Mouse (Mus musculus) liver, embryonic 15.5 days (tissue): ENCODE measurements around the gene Snx15. TPM values are rescaled to one million over a fixed set of nuclear protein-coding genes. Genes with fewer than 3 reads are reported as not detected.
"Not testable (repeated sequence)": the region's sequence is repeated elsewhere in the genome, so short reads cannot be mapped to it uniquely, and the experiment has no call there.

Source experiments
- ATAC-seq: fragments of 200-750 bp; cut with Nextera tagmentation; 2 replicates; pipeline ENCODE4 v1.8.0; 2017; ENCODE audit warnings: moderate number of reproducible peaks, mild to moderate bottlenecking, moderate library complexity; ENCODE audit not compliant: insufficient read depth
- H3K27ac ChIP-seq: fragments of 300-500 bp; sonication (generic); replicated peaks from 2 replicates; pipeline ENCODE4 v1.5.1; 2015; ENCODE audit warnings: mild to moderate bottlenecking, inconsistent platforms
- H3K27me3 ChIP-seq: fragments of 300-500 bp; sonication (generic); 2 replicates; pipeline ENCODE4 v1.6.1; 2015; ENCODE audit warnings: mild to moderate bottlenecking, inconsistent platforms
- H3K36me3 ChIP-seq: fragments of 300-500 bp; sonication (generic); replicated peaks from 2 replicates; pipeline ENCODE4 v1.6.1; 2015; ENCODE audit warnings: moderate library complexity, mild to moderate bottlenecking, inconsistent platforms
- H3K4me1 ChIP-seq: fragments of 300-500 bp; sonication (generic); replicated peaks from 2 replicates; pipeline ENCODE4 v1.6.1; 2015; ENCODE audit warnings: inconsistent platforms
- H3K4me2 ChIP-seq: fragments of 300-500 bp; sonication (generic); 2 replicates; pipeline ENCODE4 v1.6.1; 2015; ENCODE audit warnings: moderate library complexity, mild to moderate bottlenecking, inconsistent platforms
- H3K4me3 ChIP-seq: fragments of 300-500 bp; sonication (generic); replicated peaks from 2 replicates; pipeline ENCODE4 v1.5.1; 2015; ENCODE audit warnings: mild to moderate bottlenecking, inconsistent platforms
- H3K9ac ChIP-seq: fragments of 300-500 bp; sonication (generic); 2 replicates; pipeline ENCODE4 v1.6.1; 2015; ENCODE audit warnings: moderate library complexity, mild to moderate bottlenecking, inconsistent platforms
- H3K9me3 ChIP-seq: fragments of 300-500 bp; sonication (generic); replicated peaks from 2 replicates; pipeline ENCODE4 v1.6.1; 2016; ENCODE audit warnings: inconsistent platforms
- WGBS: fragments of 180-500 bp; shearing (Covaris S2); methylation state at CpG from one replicate; pipeline ENCODE4 v1.1.7; 2015; ENCODE audit warnings: mixed read lengths; ENCODE audit not compliant: insufficient replicate concordance; 5-methylcytosine and 5-hydroxymethylcytosine counted together
- polyA plus RNA-seq: library from polyadenylated mRNA; unstranded; fragments of >200 nt; fragmentation: Nextera tagmentation; extraction: Ambion mirVana; gene quantifications from 2 replicates; pipeline ENCODE4 v1.2.1, GENCODE M21; 2015

The Snx15 gene
- polyA plus RNA-seq, 1 experiment from 2014 or later = 58.5 TPM

GRCm38 (mm10) chr19:6140374-6140677 is 12.2 kb upstream of the Snx15 start:
- Histone ChIP-seq H3K9ac (peak overlapping the region; percentile 88), H3K9me3 (no peaks in the 10 kb centered on the region), H3K36me3 (0 out of 2 replicates have a peak, but pooled peaks cover 4% of the 10 kb centered on the region), H3K27me3 (no peaks in the 10 kb centered on the region), H3K27ac (peak overlapping the region; percentile 99), H3K4me1 (peaks cover 27% of the 10 kb centered on the region), H3K4me3 (peak overlapping the region; percentile 87), H3K4me2 (peak overlapping the region; percentile 99)
- no peak for ATAC-seq
- 6% methylated on average over 16 of the region's 16 CpGs for WGBS

- H3K36me3 ChIP-seq = 0 out of 2 replicates have a peak, but pooled peaks cover 4% of the 10 kb centered on the region
- H3K27me3 ChIP-seq = no peaks in the 10 kb centered on the region
- 88% methylated on average over 6 of the region's 6 CpGs for WGBS
- peak overlapping the region; percentile 87 for H3K4me3 ChIP-seq
- H3K9me3 ChIP-seq = no peaks in the 10 kb centered on the region
- no peak for ATAC-seq
- H3K4me1 ChIP-seq = peaks cover 29% of the 10 kb centered on the region
- peak overlapping the region; percentile 99 for H3K27ac ChIP-seq
- H3K4me2 ChIP-seq = peak overlapping the region; percentile 99
- H3K9ac ChIP-seq = peak overlapping the region; percentile 88; the same call in 1 of the 2 replicates
Observed at GRCm38 (mm10) chr19:6139701-6140100, 11.6 kb upstream of the Snx15 start.

GRCm38 (mm10) chr19:6136397-6136796 is 8.3 kb upstream of the Snx15 start:
- no peak for ATAC-seq

GRCm38 (mm10) chr19:6133197-6133596 is 5.1 kb upstream of the Snx15 start:
- 23% methylated on average over 1 of the region's 1 CpGs for WGBS
- H3K4me1 ChIP-seq = peaks cover 67% of the 10 kb centered on the region
- peak overlapping the region; percentile 93 for H3K27ac ChIP-seq
- peak overlapping the region; percentile 69 for H3K4me2 ChIP-seq
- H3K36me3 ChIP-seq, H3K27me3 ChIP-seq, H3K9me3 ChIP-seq: not testable (repeated sequence)
- ATAC-seq = peak; percentile 56
- H3K4me3 ChIP-seq = peak overlapping the region; percentile 47
- peak overlapping the region; percentile 56; the same call in 1 of the 2 replicates for H3K9ac ChIP-seq

More at GRCm38 (mm10) chr19:6136397-6136796, 8.3 kb upstream of the Snx15 start:
- peaks cover 55% of the 10 kb centered on the region for H3K4me1 ChIP-seq
- H3K27me3 ChIP-seq = no peaks in the 10 kb centered on the region
- no peak overlapping the region for H3K9ac ChIP-seq
- H3K4me2 ChIP-seq = no peak overlapping the region
- no peaks in the 10 kb centered on the region for H3K9me3 ChIP-seq
- 76% methylated on average over 3 of the region's 3 CpGs for WGBS
- H3K27ac ChIP-seq = peak overlapping the region; percentile 51
- no peak overlapping the region for H3K4me3 ChIP-seq
- H3K36me3 ChIP-seq = 0 out of 2 replicates have a peak, but pooled peaks cover 8% of the 10 kb centered on the region

GRCm38 (mm10) chr19:6132171-6132827 is 4.2 kb upstream of the Snx15 start:
- peak; percentile 80 for ATAC-seq
- H3K9ac ChIP-seq = peak overlapping the region; percentile 56
- H3K27ac ChIP-seq = peak overlapping the region; percentile 93
- peak overlapping the region; percentile 47 for H3K4me3 ChIP-seq
- 45% methylated on average over 7 of the region's 7 CpGs for WGBS
- no peaks in the 10 kb centered on the region for H3K9me3 ChIP-seq
- no peaks in the 10 kb centered on the region for H3K27me3 ChIP-seq
- 0 out of 2 replicates have a peak, but pooled peaks cover 8% of the 10 kb centered on the region for H3K36me3 ChIP-seq
- peak overlapping the region; percentile 69 for H3K4me2 ChIP-seq
- H3K4me1 ChIP-seq = peaks cover 74% of the 10 kb centered on the region

GRCm38 (mm10) chr19:6130414-6131128 is 2.5 kb upstream of the Snx15 start:
- H3K27ac ChIP-seq = peak overlapping the region; percentile 93
- H3K27me3 ChIP-seq, H3K9me3 ChIP-seq, ATAC-seq, H3K36me3 ChIP-seq: not testable (repeated sequence)
- H3K4me3 ChIP-seq = peak overlapping the region; percentile 47
- H3K4me2 ChIP-seq = peak overlapping the region; percentile 69
- peaks cover 89% of the 10 kb centered on the region for H3K4me1 ChIP-seq
- H3K9ac ChIP-seq = 0 out of 2 replicates have a peak overlapping the region, but pooled peaks have one; percentile 52
- WGBS = 52% methylated on average over 7 of the region's 7 CpGs

GRCm38 (mm10) chr19:6126789-6127580 is 1.1 kb downstream of the Snx15 start:
- H3K27ac ChIP-seq = peak overlapping the region; percentile 99
- WGBS = 59% methylated on average over 10 of the region's 10 CpGs
- H3K9me3 ChIP-seq = no peaks in the 10 kb centered on the region
- peaks cover 72% of the 10 kb centered on the region for H3K4me1 ChIP-seq
- H3K9ac ChIP-seq = peak overlapping the region; percentile 83
- peak overlapping the region; percentile 86 for H3K4me2 ChIP-seq
- no peak for ATAC-seq
- no peaks in the 10 kb centered on the region for H3K27me3 ChIP-seq
- peaks cover 21% of the 10 kb centered on the region for H3K36me3 ChIP-seq
- H3K4me3 ChIP-seq = peak overlapping the region; percentile 76

GRCm38 (mm10) chr19:6126289-6126688 is 1.8 kb downstream of the Snx15 start:
- H3K36me3 ChIP-seq = peaks cover 28% of the 10 kb centered on the region
- H3K4me1 ChIP-seq = peaks cover 70% of the 10 kb centered on the region
- ATAC-seq = no peak
- no peaks in the 10 kb centered on the region for H3K9me3 ChIP-seq
- peak overlapping the region; percentile 49; the same call in 1 of the 2 replicates for H3K9ac ChIP-seq
- peak overlapping the region; percentile 99 for H3K27ac ChIP-seq
- H3K4me2 ChIP-seq = peak overlapping the region; percentile 86
- peak overlapping the region; percentile 76 for H3K4me3 ChIP-seq
- WGBS = 18% methylated on average over 4 of the region's 4 CpGs
- no peaks in the 10 kb centered on the region for H3K27me3 ChIP-seq

- H3K4me1 ChIP-seq = peaks cover 58% of the 10 kb centered on the region
- H3K9me3 ChIP-seq = no peaks in the 10 kb centered on the region
- no peaks in the 10 kb centered on the region for H3K27me3 ChIP-seq
- no peak overlapping the region for H3K9ac ChIP-seq
- peaks cover 42% of the 10 kb centered on the region for H3K36me3 ChIP-seq
- no peak overlapping the region for H3K4me3 ChIP-seq
- 0 out of 2 replicates have a peak overlapping the region, but pooled peaks have one; percentile 29 for H3K27ac ChIP-seq
- 66% methylated on average over 2 of the region's 2 CpGs for WGBS
- H3K4me2 ChIP-seq = no peak overlapping the region
- no peak for ATAC-seq
Observed at GRCm38 (mm10) chr19:6124898-6125297, 3.2 kb downstream of the Snx15 start.

- Histone ChIP-seq H3K4me3 (no peak overlapping the region), H3K36me3 (peaks cover 51% of the 10 kb centered on the region), H3K9me3 (no peaks in the 10 kb centered on the region), H3K9ac (no peak overlapping the region), H3K27me3 (no peaks in the 10 kb centered on the region), H3K4me1 (peaks cover 56% of the 10 kb centered on the region), H3K27ac (no peak overlapping the region), H3K4me2 (no peak overlapping the region)
- 81% methylated on average over 8 of the region's 8 CpGs for WGBS
- ATAC-seq = no peak
Observed at GRCm38 (mm10) chr19:6123330-6123729, 4.8 kb downstream of the Snx15 start.
